Mouse (Mus musculus): Measurements from ENCODE around the gene Aloxe3.

- TF ChIP-seq POLR2A (IDR thresholded peaks at IDR 0.05; ENCODE audit: low read depth, low read length): no peak
- no peak for TF ChIP-seq ZNF384 (IDR thresholded peaks at IDR 0.05; ENCODE audit: low read depth, low read length)
- TF ChIP-seq NRF1 (IDR thresholded peaks at IDR 0.05; ENCODE audit: low read depth, low read length): no peak
- TF ChIP-seq MYC (IDR thresholded peaks at IDR 0.05; ENCODE audit: low read depth, low read length): no peak
- no peak for TF ChIP-seq ZKSCAN1 (IDR thresholded peaks at IDR 0.05; ENCODE audit: borderline replicate concordance, low read depth, low read length)
- TF ChIP-seq EP300 (IDR thresholded peaks at IDR 0.05; ENCODE audit: low read length): no peak
- no peak for TF ChIP-seq MAFK (IDR thresholded peaks at IDR 0.05; ENCODE audit: insufficient replicate concordance, low read length)
- no peak for TF ChIP-seq CTCF (conservative IDR thresholded peaks at IDR 0.05 in 1 of 2, IDR thresholded peaks at IDR 0.05 in 1 of 2; ENCODE audit: low read depth in 2 of 2, low read length in 2 of 2)
- no peak for TF ChIP-seq JUND (conservative IDR thresholded peaks at IDR 0.05; ENCODE audit: low read depth, low read length)
- no peak for TF ChIP-seq ZC3H11A (IDR thresholded peaks at IDR 0.05; ENCODE audit: low read depth, low read length)
- TF ChIP-seq BHLHE40 (IDR thresholded peaks at IDR 0.05; ENCODE audit: low read depth, low read length): no peak
- no peak for TF ChIP-seq E2F4 (IDR thresholded peaks at IDR 0.05; ENCODE audit: insufficient replicate concordance, low read depth, low read length)
- no peak for TF ChIP-seq KAT2A (IDR thresholded peaks at IDR 0.05; ENCODE audit: insufficient replicate concordance, low read length)
Measured at GRCm38 (mm10) chr11:69106299-69106698, 19.4 kb upstream of the Aloxe3 start.

Measured in CH12.LX (cell line).